Mouse (Mus musculus) lung, embryonic 16.5 days (tissue): ENCODE data around the gene Zfp82. TPM values are rescaled to one million over a fixed set of nuclear protein-coding genes. Genes with fewer than 3 reads are reported as not detected.
A peak's percentile ranks its signal among the peaks of the same experiment; 100 is the strongest.
"Not testable (repeated sequence)": the region's sequence is repeated elsewhere in the genome, so short reads cannot be mapped to it uniquely, and the experiment has no call there.

Experiments
- ATAC-seq: fragments of 200-750 bp; cut with Nextera tagmentation; 2 replicates; pipeline ENCODE4 v1.8.0; 2017; ENCODE audit warnings: low read depth, mild to moderate bottlenecking, moderate library complexity
- H3K27ac ChIP-seq: fragments of 300-500 bp; sonication (generic); 2 replicates; pipeline ENCODE4 v1.5.1; 2014; ENCODE audit warnings: mild to moderate bottlenecking, control low read depth, low read length
- H3K27me3 ChIP-seq: fragments of 300-500 bp; sonication (generic); 2 replicates; pipeline ENCODE4 v1.6.1; 2014; ENCODE audit warnings: low read depth, low read length, mixed read lengths; ENCODE audit not compliant: control insufficient read depth, insufficient read depth
- H3K36me3 ChIP-seq: fragments of 300-500 bp; sonication (generic); 2 replicates; pipeline ENCODE4 v1.6.1; 2014; ENCODE audit warnings: low read length; ENCODE audit not compliant: control insufficient read depth, insufficient read depth
- H3K4me1 ChIP-seq: fragments of 300-500 bp; sonication (generic); replicated peaks from 2 replicates; pipeline ENCODE4 v1.6.1; 2014; ENCODE audit warnings: low read length, mixed read lengths; ENCODE audit not compliant: control insufficient read depth, insufficient read depth
- H3K4me2 ChIP-seq: fragments of 300-500 bp; sonication (generic); 2 replicates; pipeline ENCODE4 v1.6.1; 2014; ENCODE audit warnings: low read depth, low read length, control low read depth
- H3K4me3 ChIP-seq: fragments of 300-500 bp; sonication (generic); 2 replicates; pipeline ENCODE4 v1.5.1; 2014; ENCODE audit warnings: mild to moderate bottlenecking, low read length, control low read depth
- H3K9ac ChIP-seq: fragments of 300-500 bp; sonication (generic); 2 replicates; pipeline ENCODE4 v1.6.1; 2014; ENCODE audit warnings: low read length, control low read depth
- H3K9me3 ChIP-seq: fragments of 300-500 bp; sonication (generic); 2 replicates; pipeline ENCODE4 v1.6.1; 2016; ENCODE audit warnings: low read length; ENCODE audit not compliant: control insufficient read depth
- WGBS: fragments of 180-500 bp; shearing (Covaris S2); extraction: QIAGEN DNeasy Blood & Tissue Kit; methylation state at CpG from one replicate; pipeline ENCODE4 v1.1.7; 2014; 5-methylcytosine and 5-hydroxymethylcytosine counted together
- polyA plus RNA-seq: library from polyadenylated mRNA; unstranded; fragments of >200 nt; fragmentation: Nextera tagmentation; extraction: Ambion mirVana; gene quantifications from 2 replicates; pipeline ENCODE4 v1.2.1, GENCODE M21; 2015

Zfp82 gene
- polyA plus RNA-seq = 4.7 and 5.0 TPM in 2 replicates

DNA sequence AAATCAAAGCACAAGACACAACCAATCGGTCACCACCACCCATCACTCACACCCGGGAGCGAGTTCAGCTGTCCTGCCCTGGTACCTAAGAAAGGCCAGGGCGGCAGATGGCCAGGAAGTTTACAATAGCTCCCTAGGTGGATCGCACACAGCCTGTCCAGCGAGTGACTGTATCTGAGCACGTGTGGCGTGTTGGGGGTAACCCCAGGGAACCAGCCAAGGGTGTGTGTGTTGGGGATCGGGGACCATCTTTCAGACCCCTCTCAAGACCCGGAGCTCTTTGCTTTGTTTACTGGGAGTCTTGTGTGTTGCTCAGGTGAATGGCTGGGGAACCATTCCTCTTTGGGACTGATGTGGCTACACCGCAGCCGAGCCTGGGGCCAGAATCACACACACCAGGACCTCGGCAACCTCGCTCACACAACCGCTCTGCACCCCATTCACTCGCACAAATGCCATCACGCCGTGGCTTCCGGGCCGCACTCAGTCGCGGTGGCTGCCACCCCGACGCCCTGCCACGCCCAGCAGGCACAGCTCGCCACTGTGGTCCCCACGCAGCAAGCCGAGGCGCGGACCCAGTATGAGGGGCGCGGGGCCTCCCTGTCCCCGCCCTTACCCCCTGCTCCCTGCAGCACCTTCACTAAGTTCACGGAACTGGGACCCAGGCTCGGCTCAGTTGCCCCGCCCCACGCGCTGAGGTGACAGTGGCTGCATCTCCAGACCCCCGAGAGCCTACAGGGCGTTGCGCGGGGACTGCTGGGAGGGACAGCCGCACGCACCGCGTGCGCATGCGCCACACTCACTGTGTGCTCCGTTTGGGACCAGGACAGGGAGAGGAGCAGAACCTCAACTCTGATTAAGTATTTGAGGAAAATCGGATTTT, at the start of gene Zfp82:
TSS of gene Zfp82 (minus strand) at position 755 of the 883 bp plus-strand sequence.
- H3K4me3 ChIP-seq = peak within 1 kb of the TSS; percentile 91
- no peaks in the 10 kb centered on the region for H3K4me1 ChIP-seq
- H3K27me3 ChIP-seq = no peaks in the 10 kb centered on the region
- peak within 1 kb of the TSS; percentile 55; the same call in 1 of the 2 replicates for H3K27ac ChIP-seq
- no peaks in the 10 kb centered on the region for H3K9me3 ChIP-seq
- WGBS = under 1% methylated on average over 50 of the region's 50 CpGs
- peak within 1 kb of the TSS; percentile 84 for H3K9ac ChIP-seq
- ATAC-seq = peak; percentile 91
- H3K4me2 ChIP-seq = peak within 1 kb of the TSS; percentile 86
- 0 out of 2 replicates have a peak, but pooled peaks cover 3% of the 10 kb centered on the region for H3K36me3 ChIP-seq

DNA sequence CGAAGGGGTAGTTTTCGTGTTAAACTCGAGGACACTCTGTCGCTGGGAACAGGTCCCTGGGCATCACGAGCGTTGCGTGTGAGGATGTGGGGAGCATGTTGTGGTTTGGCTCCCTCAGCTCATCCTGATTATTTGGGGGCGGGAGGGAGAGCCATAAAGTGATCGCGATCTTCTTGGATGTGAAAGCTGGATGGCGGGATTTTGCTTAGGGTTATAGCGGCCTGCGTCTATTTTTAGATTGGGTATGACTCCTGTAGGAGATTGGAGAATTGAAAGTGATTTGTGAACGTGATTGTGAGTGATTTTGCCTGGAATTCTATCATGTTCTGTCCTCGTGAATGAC, 49.5 kb upstream of the Zfp82 start:
- ATAC-seq = peak; percentile 34
- peaks cover 6% of the 10 kb centered on the region for H3K4me1 ChIP-seq
- peaks cover 5% of the 10 kb centered on the region for H3K36me3 ChIP-seq
- peak overlapping the region; percentile 43 for H3K27ac ChIP-seq
- peak overlapping the region; percentile 68 for H3K4me3 ChIP-seq
- 4% methylated on average over 15 of the region's 15 CpGs for WGBS
- H3K9ac ChIP-seq = peak overlapping the region; percentile 74
- H3K4me2 ChIP-seq = peak overlapping the region; percentile 72
- no peaks in the 10 kb centered on the region for H3K9me3 ChIP-seq
- no peaks in the 10 kb centered on the region for H3K27me3 ChIP-seq

DNA sequence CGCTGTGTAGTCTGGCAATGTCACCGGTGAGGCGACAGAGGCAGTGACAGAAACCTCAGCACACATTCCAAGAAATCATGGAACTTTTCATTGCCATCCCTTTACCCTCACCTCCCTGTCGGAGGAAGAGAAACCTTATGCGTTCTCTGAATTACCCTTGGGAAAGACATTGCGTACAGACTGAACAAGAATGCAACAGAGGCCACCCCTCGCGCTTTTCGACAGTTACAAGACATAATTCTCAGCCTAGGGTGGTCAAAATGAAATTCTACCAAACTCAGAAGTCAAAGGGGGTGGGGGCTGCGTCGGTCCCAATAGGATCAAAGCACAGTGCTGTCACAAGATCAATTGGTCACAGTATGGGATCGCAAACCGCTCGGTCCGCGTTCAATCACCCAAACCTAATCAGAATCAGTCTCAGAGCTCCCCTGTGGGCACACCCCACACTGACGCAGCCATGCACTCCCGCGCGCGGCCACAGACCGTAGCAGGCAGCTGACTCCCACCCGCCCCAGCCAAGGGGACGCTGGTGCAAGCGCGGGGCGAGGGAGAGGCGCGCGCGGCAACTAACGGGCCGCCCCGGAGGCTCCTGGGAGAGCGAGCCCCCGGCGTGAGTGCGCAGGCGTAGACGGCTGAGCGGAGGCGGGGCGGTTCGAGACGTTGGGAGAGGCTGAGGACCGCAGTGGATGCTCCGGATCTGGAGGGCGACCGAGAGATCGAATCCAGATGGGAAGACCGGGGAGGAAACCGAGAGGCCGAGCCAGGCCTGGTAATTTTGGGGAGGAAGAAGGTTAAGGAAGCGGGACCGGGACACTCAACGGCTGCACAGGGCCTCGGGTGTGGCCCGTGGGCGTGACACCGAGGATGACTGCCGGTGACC, 48.8 kb upstream of the Zfp82 start, which contains the start of gene Zfp382:
TSS of gene Zfp382 (plus strand) at position 635 of the 880 bp plus-strand sequence.
- Histone ChIP-seq H3K27ac (peak within 1 kb of the TSS; percentile 43), H3K4me2 (peak within 1 kb of the TSS; percentile 72), H3K4me3 (peak within 1 kb of the TSS; percentile 68), H3K4me1 (peaks cover 6% of the 10 kb centered on the region), H3K36me3 (no peaks in the 10 kb centered on the region), H3K9me3 (no peaks in the 10 kb centered on the region), H3K27me3 (no peaks in the 10 kb centered on the region), H3K9ac (peak within 1 kb of the TSS; percentile 74)
- WGBS = under 1% methylated on average over 61 of the region's 61 CpGs
- peak; percentile 98 for ATAC-seq

DNA sequence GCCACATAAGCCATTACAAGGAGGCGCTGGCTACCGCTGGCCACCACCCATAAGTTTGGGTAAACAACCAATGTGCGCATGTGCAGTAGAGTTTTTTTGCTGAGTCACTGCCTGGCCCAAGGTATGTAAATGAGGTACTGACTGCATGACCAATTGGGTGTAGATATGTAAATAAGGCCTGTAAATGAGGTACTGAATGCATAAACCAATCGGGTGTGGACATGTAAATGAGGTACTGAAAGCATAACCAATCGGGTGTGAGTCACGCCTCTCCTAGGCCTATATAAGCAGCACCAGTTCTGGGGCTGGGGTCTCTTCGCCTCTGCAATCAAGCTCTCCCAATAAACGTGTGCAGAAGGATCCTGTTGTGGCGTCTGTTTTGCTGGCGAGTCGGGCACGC, 45.2 kb upstream of the Zfp82 start:
- not testable (repeated sequence) for H3K27me3 ChIP-seq, H3K4me3 ChIP-seq, H3K36me3 ChIP-seq, H3K9me3 ChIP-seq, H3K27ac ChIP-seq, H3K4me2 ChIP-seq, H3K4me1 ChIP-seq, ATAC-seq, H3K9ac ChIP-seq
- WGBS = 89% methylated on average over 12 of the region's 12 CpGs

DNA sequence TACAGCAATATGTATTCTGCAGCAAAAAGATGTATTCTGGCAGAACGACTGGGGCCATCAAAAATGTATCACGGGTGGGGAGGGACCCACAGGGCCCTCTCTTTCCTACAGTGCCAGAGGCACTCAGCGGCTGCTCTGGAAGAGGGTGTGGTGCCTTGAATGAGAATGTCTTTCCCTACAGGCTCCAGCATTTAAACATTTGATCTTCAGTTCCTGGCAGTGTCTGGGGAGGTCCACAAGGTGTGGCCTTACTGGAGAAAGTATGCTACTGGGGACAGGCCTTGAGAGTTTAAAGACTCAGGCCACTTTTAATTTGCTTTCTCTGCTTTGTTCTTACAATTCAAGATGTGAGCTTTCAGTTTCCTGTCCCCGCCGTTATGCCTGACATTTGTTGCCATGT, 43.4 kb upstream of the Zfp82 start:
- Histone ChIP-seq H3K27me3 (no peaks in the 10 kb centered on the region), H3K4me3 (no peak overlapping the region), H3K27ac (no peak overlapping the region), H3K4me1 (no peaks in the 10 kb centered on the region), H3K9me3 (peaks cover 7% of the 10 kb centered on the region; the same call in 1 of the 2 replicates), H3K36me3 (no peaks in the 10 kb centered on the region), H3K9ac (no peak overlapping the region), H3K4me2 (no peak overlapping the region)
- WGBS = 86% methylated on average over 5 of the region's 5 CpGs
- no peak for ATAC-seq

DNA sequence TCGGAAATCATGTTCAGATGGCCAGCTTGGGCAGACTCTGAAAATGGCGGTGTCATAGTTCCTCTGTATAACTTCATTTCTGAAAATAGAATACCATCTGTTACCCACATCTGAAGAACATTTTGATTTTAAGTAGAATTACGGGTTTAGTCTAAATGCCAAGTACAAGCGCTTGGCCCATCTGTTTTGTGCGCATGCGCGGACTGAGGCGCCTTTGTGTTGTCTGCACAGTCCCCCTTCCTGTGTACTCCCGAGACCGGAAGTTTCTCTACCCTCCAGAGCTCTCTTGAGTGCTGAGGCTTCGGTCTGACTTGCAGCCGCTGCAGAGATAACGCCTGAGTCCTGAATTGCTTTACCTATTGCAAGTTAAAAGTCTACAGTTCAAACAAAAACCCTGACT, 26.6 kb upstream of the Zfp82 start:
- H3K27me3 ChIP-seq = no peaks in the 10 kb centered on the region
- H3K9ac ChIP-seq = no peak overlapping the region
- peaks cover 9% of the 10 kb centered on the region for H3K9me3 ChIP-seq
- H3K4me1 ChIP-seq = peaks cover 8% of the 10 kb centered on the region
- 86% methylated on average over 13 of the region's 13 CpGs for WGBS
- H3K4me3 ChIP-seq = no peak overlapping the region
- peaks cover 39% of the 10 kb centered on the region for H3K36me3 ChIP-seq
- H3K4me2 ChIP-seq = no peak overlapping the region
- H3K27ac ChIP-seq = no peak overlapping the region
- ATAC-seq = no peak

DNA sequence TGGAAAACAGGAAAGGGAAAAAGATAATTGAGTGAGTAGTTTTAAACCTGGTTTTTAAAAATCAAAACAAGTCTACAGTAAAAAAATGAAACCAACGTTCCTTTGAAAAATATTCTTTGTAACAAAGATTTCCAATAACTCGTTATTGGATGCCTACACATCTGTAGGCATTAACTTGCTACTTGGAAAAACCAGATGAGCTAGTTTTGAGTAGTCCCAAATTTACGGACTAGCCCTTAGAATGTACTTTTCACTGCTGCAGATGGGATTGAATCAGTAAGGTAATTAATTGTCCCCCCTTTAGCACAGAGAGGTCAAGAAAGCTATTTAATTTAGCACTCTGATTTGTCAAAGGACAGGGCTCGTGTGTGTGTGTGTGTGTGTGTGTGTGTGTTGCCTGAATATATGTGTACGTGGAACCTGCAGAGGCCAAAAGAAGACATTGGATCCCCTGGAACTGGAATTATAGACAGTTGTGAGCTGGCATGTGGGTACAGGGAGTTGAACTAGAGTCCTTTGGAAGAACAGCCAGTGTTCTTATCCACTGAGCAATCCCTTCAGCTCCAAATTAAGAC, 22.9 kb upstream of the Zfp82 start:
- Histone ChIP-seq H3K4me3 (peak overlapping the region; percentile 84), H3K9ac (peak overlapping the region; percentile 69), H3K36me3 (peaks cover 11% of the 10 kb centered on the region; the same call in 1 of the 2 replicates), H3K27me3 (no peaks in the 10 kb centered on the region), H3K4me1 (peaks cover 13% of the 10 kb centered on the region), H3K9me3 (no peaks in the 10 kb centered on the region), H3K27ac (peak overlapping the region; percentile 99; the same call in 1 of the 2 replicates), H3K4me2 (peak overlapping the region; percentile 58)
- no peak for ATAC-seq
- 2% methylated on average over 5 of the region's 5 CpGs for WGBS

DNA sequence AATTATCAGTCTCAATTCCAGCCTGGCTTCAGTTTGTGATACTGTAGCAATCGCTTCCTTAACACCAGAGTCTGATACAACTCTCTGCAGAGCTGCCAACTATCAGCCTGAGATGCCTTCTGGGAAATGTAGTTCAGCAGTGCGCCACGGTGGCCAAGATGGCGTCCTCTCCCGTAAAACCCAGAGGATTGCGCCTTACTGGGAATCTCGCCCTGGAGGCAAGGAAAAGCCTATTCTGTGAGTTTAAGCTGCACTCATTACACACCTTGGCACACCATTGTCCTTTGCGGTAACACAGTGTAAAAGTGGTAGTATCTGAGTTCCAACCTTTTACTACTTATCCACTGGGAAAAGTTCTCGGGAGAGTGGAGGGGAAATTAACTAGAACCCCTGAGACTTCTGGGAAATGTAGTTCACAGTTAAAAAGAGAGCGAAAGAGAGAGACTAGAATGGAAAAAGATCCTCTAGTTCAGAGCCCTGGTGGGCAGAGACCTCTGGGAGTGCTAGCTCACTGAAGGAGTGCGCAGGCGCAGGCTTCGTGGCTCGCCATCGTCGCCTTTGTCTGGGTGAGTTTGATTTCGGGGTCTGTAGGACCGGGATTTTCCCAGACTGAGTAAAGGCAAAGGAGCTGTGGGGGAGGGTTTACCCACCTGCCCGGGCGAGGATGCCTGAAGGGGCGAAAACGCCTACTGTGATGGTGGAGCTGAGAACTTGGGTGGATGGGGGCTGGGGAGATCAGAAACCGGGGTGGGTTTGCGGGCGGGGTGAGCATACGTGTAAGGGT, 22.1 kb upstream of the Zfp82 start, which contains the start of gene Zfp260:
TSS of gene Zfp260 (plus strand) at position 132 of the 784 bp plus-strand sequence.
- Histone ChIP-seq H3K4me3 (peak within 1 kb of the TSS; percentile 84), H3K9ac (peak within 1 kb of the TSS; percentile 89), H3K27me3 (no peaks in the 10 kb centered on the region), H3K27ac (peak within 1 kb of the TSS; percentile 99), H3K4me2 (peak within 1 kb of the TSS; percentile 61), H3K9me3 (no peaks in the 10 kb centered on the region), H3K36me3 (peaks cover 4% of the 10 kb centered on the region; the same call in 1 of the 2 replicates), H3K4me1 (peaks cover 13% of the 10 kb centered on the region)
- peak; percentile 85 for ATAC-seq
- WGBS = under 1% methylated on average over 26 of the region's 26 CpGs
